Mouse (Mus musculus) liver, embryonic 16.5 days (tissue): Measurements from ENCODE around the gene Pacsin1. TPM values are rescaled to one million over a fixed set of nuclear protein-coding genes. Genes with fewer than 3 reads are reported as not detected.
A peak's percentile ranks its signal among the peaks of the same experiment; 100 is the strongest.

Experiments
- ATAC-seq: fragments of 200-750 bp; cut with Nextera tagmentation; 2 replicates; pipeline ENCODE4 v1.8.0; 2017; ENCODE audit warnings: low read depth, mild to moderate bottlenecking, moderate number of reproducible peaks, moderate library complexity
- H3K27ac ChIP-seq: fragments of 300-500 bp; sonication (generic); 2 replicates; pipeline ENCODE4 v1.5.1; 2014; ENCODE audit warnings: mild to moderate bottlenecking, low read length
- H3K27me3 ChIP-seq: fragments of 300-500 bp; sonication (generic); 2 replicates; pipeline ENCODE4 v1.6.1; 2014; ENCODE audit warnings: low read depth, low read length, mixed read lengths; ENCODE audit not compliant: control insufficient read depth, insufficient read depth
- H3K36me3 ChIP-seq: fragments of 300-500 bp; sonication (generic); 2 replicates; pipeline ENCODE4 v1.6.1; 2014; ENCODE audit warnings: mild to moderate bottlenecking; ENCODE audit not compliant: control insufficient read depth, insufficient read depth
- H3K4me1 ChIP-seq: fragments of 300-500 bp; sonication (generic); 2 replicates; pipeline ENCODE4 v1.6.1; 2014; ENCODE audit warnings: low read depth, low read length, mixed read lengths; ENCODE audit not compliant: control insufficient read depth
- H3K4me2 ChIP-seq: fragments of 300-500 bp; sonication (generic); 2 replicates; pipeline ENCODE4 v1.6.1; 2014; ENCODE audit warnings: low read depth, low read length, mixed read lengths
- H3K4me3 ChIP-seq: fragments of 300-500 bp; sonication (generic); 2 replicates; pipeline ENCODE4 v1.5.1; 2014; ENCODE audit warnings: low read depth, mild to moderate bottlenecking, low read length
- H3K9ac ChIP-seq: fragments of 300-500 bp; sonication (generic); 2 replicates; pipeline ENCODE4 v1.6.1; 2014; ENCODE audit warnings: low read depth, low read length
- H3K9me3 ChIP-seq: fragments of 300-500 bp; sonication (generic); replicated peaks from 2 replicates; pipeline ENCODE4 v1.6.1; 2016; ENCODE audit warnings: low read length; ENCODE audit not compliant: control insufficient read depth
- WGBS: fragments of 180-500 bp; shearing (Covaris S2); extraction: QIAGEN DNeasy Blood & Tissue Kit; methylation state at CpG from one replicate; pipeline ENCODE4 v1.1.7; 2014; ENCODE audit not compliant: insufficient replicate concordance; 5-methylcytosine and 5-hydroxymethylcytosine counted together
- polyA plus RNA-seq: library from polyadenylated mRNA; unstranded; fragments of >200 nt; fragmentation: Nextera tagmentation; extraction: Ambion mirVana; gene quantifications from 2 replicates; pipeline ENCODE4 v1.2.1, GENCODE M21; 2015

Gene Pacsin1
- polyA plus RNA-seq, 1 experiment from 2014 or later: 0.22 TPM

DNA sequence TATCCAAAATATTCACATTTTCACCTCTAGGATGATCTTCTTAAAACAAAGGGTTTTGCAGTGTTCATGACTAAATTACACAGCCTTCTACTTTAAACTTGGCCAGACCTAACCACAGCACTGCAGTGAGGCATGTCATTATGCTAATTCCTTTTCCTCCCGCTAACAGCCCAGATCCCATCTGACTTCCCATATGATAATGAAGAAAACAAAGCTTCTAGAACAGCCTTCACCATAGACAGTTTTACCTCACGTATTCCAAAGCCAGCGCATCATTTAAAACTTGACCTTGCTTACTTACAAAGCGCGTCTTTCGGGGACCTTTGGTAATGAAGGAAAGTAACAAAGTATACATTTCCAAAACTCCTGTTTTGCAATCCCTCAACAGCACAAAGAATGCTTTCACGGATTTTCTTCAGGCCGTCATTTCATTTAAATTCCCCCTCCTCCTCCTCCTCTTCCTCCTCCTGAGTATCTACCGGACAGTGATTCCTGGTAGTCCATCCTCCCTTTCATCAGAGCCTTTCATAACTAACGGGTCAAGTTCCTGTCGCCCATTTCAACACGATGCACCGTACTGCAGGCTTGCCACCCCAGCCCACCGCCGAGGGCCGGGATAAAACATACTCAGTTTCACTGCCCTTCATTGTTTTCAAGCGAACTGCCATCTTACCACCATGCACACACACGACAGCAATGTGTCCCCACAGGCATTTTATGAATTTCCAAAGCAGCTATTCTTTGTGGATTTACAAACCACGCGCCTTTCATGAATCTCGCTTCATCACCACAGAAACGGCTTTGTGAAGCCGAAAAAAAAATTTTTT is 33.4 kb upstream of the Pacsin1 start:
- Histone ChIP-seq H3K4me3 (peak overlapping the region; percentile 87), H3K9ac (peak overlapping the region; percentile 86), H3K9me3 (peaks cover 3% of the 10 kb centered on the region; the same call in 1 of the 2 replicates), H3K4me1 (peaks cover 33% of the 10 kb centered on the region), H3K27ac (peak overlapping the region; percentile 31), H3K36me3 (no peaks in the 10 kb centered on the region), H3K4me2 (peak overlapping the region; percentile 91), H3K27me3 (no peaks in the 10 kb centered on the region)
- WGBS: 2% methylated on average over 23 of the region's 23 CpGs
- no peak for ATAC-seq

DNA sequence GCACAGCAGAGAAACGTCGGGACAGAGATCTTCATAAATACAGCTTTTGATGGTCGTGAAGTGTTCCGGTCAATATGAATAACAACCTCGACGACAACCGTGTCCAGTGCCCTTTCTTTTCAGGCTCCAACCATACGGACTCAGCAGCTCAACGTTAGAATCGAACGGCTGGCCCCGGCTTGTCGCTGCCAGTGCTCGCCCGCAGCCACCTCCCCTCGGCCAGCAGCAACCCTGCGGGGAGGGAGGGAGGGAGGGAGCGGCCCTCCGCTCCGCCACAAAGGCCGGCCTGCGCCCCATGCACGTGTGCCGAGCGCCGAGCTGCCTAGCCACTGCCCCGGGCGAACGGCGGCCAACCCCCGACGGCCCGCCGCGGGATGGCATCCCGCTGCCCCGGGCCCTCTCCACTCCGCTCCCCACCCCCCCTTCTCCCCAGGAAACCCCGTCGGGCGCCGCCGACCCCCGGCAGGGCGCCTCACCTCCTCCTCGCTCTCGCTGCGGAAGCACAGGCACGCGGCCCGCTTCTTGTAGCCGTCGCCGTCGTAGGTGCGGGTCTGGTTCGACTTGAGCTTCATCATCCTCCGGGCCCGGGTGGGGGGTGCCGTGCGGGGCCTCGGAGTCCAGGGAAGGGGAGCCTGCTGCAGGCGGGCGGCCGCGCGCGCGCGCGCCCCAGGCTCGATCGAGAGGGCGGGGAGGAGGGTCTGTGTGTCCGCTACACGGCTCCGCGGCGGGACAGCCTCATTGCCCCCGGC is 32.5 kb upstream of the Pacsin1 start:
- no peaks in the 10 kb centered on the region; the same call in 1 of the 2 replicates for H3K9me3 ChIP-seq
- H3K27ac ChIP-seq: peak overlapping the region; percentile 90
- H3K27me3 ChIP-seq: no peaks in the 10 kb centered on the region
- no peaks in the 10 kb centered on the region for H3K36me3 ChIP-seq
- peak overlapping the region; percentile 91 for H3K4me2 ChIP-seq
- WGBS: 0% methylated on average over 58 of the region's 80 CpGs
- H3K4me3 ChIP-seq: peak overlapping the region; percentile 87
- H3K4me1 ChIP-seq: peaks cover 33% of the 10 kb centered on the region
- ATAC-seq: peak; percentile 71
- H3K9ac ChIP-seq: peak overlapping the region; percentile 86

DNA sequence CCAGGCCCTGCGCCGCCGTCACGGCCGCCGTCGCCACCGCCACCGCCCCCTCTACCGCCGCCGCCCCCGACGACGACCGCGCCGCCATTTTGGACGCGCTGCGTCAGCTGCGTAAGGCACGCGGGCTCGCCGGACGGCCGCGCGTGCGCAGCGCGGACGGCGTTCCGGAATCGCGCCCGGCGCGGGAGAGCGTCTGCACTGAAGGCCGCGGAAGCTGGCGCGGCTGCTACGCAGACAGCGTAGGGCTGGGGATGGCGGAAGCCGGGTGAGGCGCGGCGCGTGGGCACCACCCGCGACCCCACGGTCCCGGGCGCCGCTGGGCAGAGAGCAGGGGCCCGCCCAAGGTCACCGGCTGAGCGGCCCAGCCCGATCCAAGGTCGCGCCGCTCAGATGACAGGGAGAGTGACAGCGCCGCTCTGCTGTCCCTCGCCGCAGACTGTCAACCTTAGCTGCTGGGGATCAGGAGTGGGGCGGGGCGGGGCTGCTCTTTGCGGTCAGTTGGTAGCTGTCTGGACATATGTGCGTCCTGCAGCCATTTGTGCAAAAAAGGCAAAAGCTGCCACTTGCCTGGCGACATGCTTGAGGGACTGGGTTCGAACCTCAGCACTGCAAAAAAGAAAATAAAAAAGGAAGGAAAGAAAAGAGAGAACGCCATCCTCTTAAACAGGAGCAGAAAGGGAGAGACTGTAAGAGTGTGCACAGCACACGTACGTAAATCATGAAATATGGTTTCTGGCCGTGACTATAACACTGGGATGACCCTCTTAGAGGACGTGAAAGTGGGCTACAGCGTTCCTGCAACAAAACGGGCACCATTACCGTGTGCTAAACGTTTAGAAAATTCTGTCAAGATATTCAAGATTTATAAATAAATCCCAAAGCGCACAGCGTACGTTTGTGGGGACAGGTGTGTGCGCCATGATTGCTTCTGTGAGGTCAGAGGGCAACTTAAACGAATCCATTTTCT is 31.7 kb upstream of the Pacsin1 start, which contains the start of gene Nudt3:
Nudt3 (minus strand) TSS at position 136 of the 967 bp plus-strand sequence.
- Histone ChIP-seq H3K27ac (peak within 1 kb of the TSS; percentile 90), H3K4me1 (peaks cover 33% of the 10 kb centered on the region)
- WGBS: 6% methylated on average over 85 of the region's 91 CpGs

GRCm38 (mm10) chr17:27625455-27626251 is 29.7 kb upstream of the Pacsin1 start:
- H3K27me3 ChIP-seq: no peaks in the 10 kb centered on the region
- H3K9ac ChIP-seq: no peak overlapping the region
- peaks cover 7% of the 10 kb centered on the region for H3K36me3 ChIP-seq
- no peaks in the 10 kb centered on the region for H3K9me3 ChIP-seq
- ATAC-seq: no peak
- no peak overlapping the region for H3K27ac ChIP-seq
- 47% methylated on average over 7 of the region's 7 CpGs for WGBS
- no peak overlapping the region for H3K4me2 ChIP-seq
- no peak overlapping the region for H3K4me3 ChIP-seq
- peaks cover 32% of the 10 kb centered on the region for H3K4me1 ChIP-seq

More for the DNA sequence above, 31.7 kb upstream of the Pacsin1 start, which contains the start of gene Nudt3:
- Histone ChIP-seq H3K4me3 (peak within 1 kb of the TSS; percentile 87), H3K27me3 (no peaks in the 10 kb centered on the region), H3K4me2 (peak within 1 kb of the TSS; percentile 91), H3K9ac (peak within 1 kb of the TSS; percentile 86), H3K9me3 (no peaks in the 10 kb centered on the region), H3K36me3 (no peaks in the 10 kb centered on the region)
- ATAC-seq: peak; percentile 89

GRCm38 (mm10) chr17:27626681-27627080 is 28.6 kb upstream of the Pacsin1 start:
- 56% methylated on average over 5 of the region's 5 CpGs for WGBS
- H3K4me1 ChIP-seq: peaks cover 24% of the 10 kb centered on the region
- H3K4me3 ChIP-seq: no peak overlapping the region
- H3K27ac ChIP-seq: no peak overlapping the region
- H3K9me3 ChIP-seq: no peaks in the 10 kb centered on the region
- H3K9ac ChIP-seq: no peak overlapping the region
- H3K36me3 ChIP-seq: peaks cover 17% of the 10 kb centered on the region
- no peak for ATAC-seq
- H3K4me2 ChIP-seq: no peak overlapping the region
- no peaks in the 10 kb centered on the region for H3K27me3 ChIP-seq

- H3K9ac ChIP-seq: no peak overlapping the region
- no peaks in the 10 kb centered on the region for H3K9me3 ChIP-seq
- H3K36me3 ChIP-seq: peaks cover 25% of the 10 kb centered on the region
- 30% methylated on average over 5 of the region's 5 CpGs for WGBS
- no peak overlapping the region for H3K27ac ChIP-seq
- peaks cover 23% of the 10 kb centered on the region for H3K4me1 ChIP-seq
- no peak overlapping the region for H3K4me3 ChIP-seq
- H3K27me3 ChIP-seq: no peaks in the 10 kb centered on the region
- ATAC-seq: no peak
- H3K4me2 ChIP-seq: no peak overlapping the region
Observed at GRCm38 (mm10) chr17:27627451-27627850, 27.9 kb upstream of the Pacsin1 start.

DNA sequence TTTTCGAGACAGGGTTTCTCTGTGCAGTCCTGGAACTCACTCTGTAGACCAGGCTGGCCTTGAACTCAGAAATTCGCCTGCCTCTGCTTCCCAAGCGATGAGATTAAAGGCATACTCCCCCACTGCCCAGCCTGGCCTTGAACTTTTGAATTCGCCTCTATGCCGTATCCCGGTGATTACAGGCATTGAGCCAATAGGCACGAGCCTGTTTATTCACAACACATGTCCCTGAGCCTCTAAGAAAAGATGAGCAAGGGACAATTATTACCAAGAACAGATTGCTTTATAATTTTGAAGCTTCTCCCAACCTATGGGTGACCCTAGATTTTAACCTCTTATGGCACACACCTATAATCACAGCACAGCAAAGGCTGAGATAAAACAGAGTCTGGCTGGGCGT is 26.9 kb upstream of the Pacsin1 start:
- peaks cover 32% of the 10 kb centered on the region for H3K4me1 ChIP-seq
- no peak for ATAC-seq
- H3K27me3 ChIP-seq: no peaks in the 10 kb centered on the region
- no peaks in the 10 kb centered on the region for H3K9me3 ChIP-seq
- H3K27ac ChIP-seq: no peak overlapping the region
- no peak overlapping the region for H3K9ac ChIP-seq
- no peak overlapping the region for H3K4me3 ChIP-seq
- 72% methylated on average over 8 of the region's 8 CpGs for WGBS
- H3K4me2 ChIP-seq: no peak overlapping the region
- peaks cover 34% of the 10 kb centered on the region for H3K36me3 ChIP-seq
